Mouse (Mus musculus) E14TG2a.4 (cell line): Measurements from ENCODE around the gene Cbx7.

Experiments used
- CTCF ChIP-seq: conservative IDR thresholded peaks from 2 replicates; pipeline ENCODE4 v1.5.1; 2014; ENCODE audit warnings: low read length
- NANOG ChIP-seq: IDR thresholded peaks from 2 replicates; pipeline ENCODE4 v1.6.1; 2014; ENCODE audit warnings: borderline replicate concordance, low read length, mixed read lengths

DNA sequence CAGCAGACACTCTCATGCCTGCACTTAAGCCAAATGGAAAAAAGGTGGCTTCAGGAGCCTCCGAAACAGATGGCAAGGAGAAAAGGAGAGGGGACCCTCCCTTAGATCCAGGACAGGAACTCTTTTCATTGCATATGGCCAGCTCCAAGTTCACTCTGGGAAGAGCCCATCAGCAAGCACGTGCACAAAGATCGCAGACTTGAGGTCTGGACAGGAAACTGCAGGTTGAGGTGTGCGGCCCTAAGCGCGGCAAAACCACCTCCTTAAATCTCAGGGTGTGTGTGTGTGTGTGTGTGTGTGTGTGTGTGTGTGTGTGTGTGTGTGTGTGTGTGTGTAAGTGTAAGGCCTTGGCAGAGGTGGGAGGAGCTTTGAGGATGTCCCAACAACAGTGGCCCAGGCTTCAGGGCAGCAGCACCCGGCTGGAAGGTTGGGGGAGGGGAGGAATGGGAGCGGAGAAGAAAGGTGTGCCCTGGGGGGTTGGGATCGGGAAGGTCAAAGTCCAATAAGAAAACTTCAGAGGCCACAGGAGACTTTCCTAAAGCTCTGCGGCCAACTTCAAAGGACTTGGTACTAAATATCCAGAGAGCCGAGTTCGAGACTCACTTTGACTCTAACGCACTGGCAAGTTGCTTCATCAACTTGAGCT is 39.3 kb downstream of the Cbx7 start:
- TF ChIP-seq CTCF, result no peak
- TF ChIP-seq NANOG, result no peak
